Mouse (Mus musculus): ENCODE measurements around the gene Wdr18. TPM values are rescaled to one million over a fixed set of nuclear protein-coding genes. Genes with fewer than 3 reads are reported as not detected.

Gene Wdr18
- total RNA-seq, 2 experiments from 2014 or later, result 22.7 to 23.4 TPM

GRCm38 (mm10) chr10:79989870-79990269 is 29.9 kb downstream of the Wdr18 start:
- no peak for DNase-seq
- intact Hi-C loops (cut with DNase I), result loop anchor here (2.0 to 5.0 kb wide), 4 partner anchors 45 to 152 kb away; partner anchors contain the start of genes Cbarp and Stk11

- intact Hi-C loops (cut with DNase I), result no loop called here
- DNase-seq, result no peak
Measured at GRCm38 (mm10) chr10:79991099-79991498, 31.1 kb downstream of the Wdr18 start.

GRCm38 (mm10) chr10:79991548-79991947 is 31.6 kb downstream of the Wdr18 start:
- intact Hi-C loops (cut with DNase I), result no loop called here
- no peak for DNase-seq

- DNase-seq, result no peak
- intact Hi-C loops (cut with DNase I), result no loop called here
Measured at GRCm38 (mm10) chr10:79994397-79995115, 34.6 kb downstream of the Wdr18 start.

GRCm38 (mm10) chr10:79995636-79996035 is 35.7 kb downstream of the Wdr18 start:
- intact Hi-C loops (cut with DNase I), result loop anchor here (2.0 kb wide), 1 partner anchor 39 kb away; no protein-coding TSS in a partner anchor
- DNase-seq, result no peak

GRCm38 (mm10) chr10:79996272-79997033 is 36.5 kb downstream of the Wdr18 start, which contains the start of gene Abca7:
Gene Abca7, plus strand, starts transcription at chr10:79996494.
- DNase-seq, result peak; percentile 98 to 99
- intact Hi-C loops (cut with DNase I), result loop anchor here (2.0 kb wide), 1 partner anchor 38 kb away; no protein-coding TSS in a partner anchor

GRCm38 (mm10) chr10:79997034-79997760 is 37.2 kb downstream of the Wdr18 start:
- peak; percentile 69 to 81 for DNase-seq
- intact Hi-C loops (cut with DNase I), result loop anchor here (2.0 kb wide), 1 partner anchor 38 kb away; no protein-coding TSS in a partner anchor

GRCm38 (mm10) chr10:79997819-79998218 is 37.9 kb downstream of the Wdr18 start:
- intact Hi-C loops (cut with DNase I), result loop anchor here (2.0 kb wide), 1 partner anchor 37 kb away; no protein-coding TSS in a partner anchor
- peak; percentile 74 to 75 for DNase-seq

GRCm38 (mm10) chr10:80001945-80002344 is 42.0 kb downstream of the Wdr18 start:
- no peak for DNase-seq
- intact Hi-C loops (cut with DNase I), result no loop called here

GRCm38 (mm10) chr10:80002829-80003228 is 42.9 kb downstream of the Wdr18 start:
- DNase-seq, result no peak
- intact Hi-C loops (cut with DNase I), result no loop called here

GRCm38 (mm10) chr10:80003374-80004232 is 43.7 kb downstream of the Wdr18 start:
- intact Hi-C loops (cut with DNase I), result no loop called here
- DNase-seq, result peak in 1 of 2 experiments; percentile 48

- intact Hi-C loops (cut with DNase I), result no loop called here
- DNase-seq, result no peak
Measured at GRCm38 (mm10) chr10:80004233-80004705, 44.3 kb downstream of the Wdr18 start.

GRCm38 (mm10) chr10:80011740-80012139 is 51.8 kb downstream of the Wdr18 start:
- no peak for DNase-seq

GRCm38 (mm10) chr10:80013609-80014008 is 53.7 kb downstream of the Wdr18 start:
- intact Hi-C loops (cut with DNase I), result no loop called here
- no peak for DNase-seq

More at GRCm38 (mm10) chr10:80011740-80012139, 51.8 kb downstream of the Wdr18 start:
- intact Hi-C loops (cut with DNase I), result no loop called here

- no peak for DNase-seq
- intact Hi-C loops (cut with DNase I), result no loop called here
Measured at GRCm38 (mm10) chr10:80014484-80015290, 54.7 kb downstream of the Wdr18 start.

GRCm38 (mm10) chr10:80015583-80015982 is 55.6 kb downstream of the Wdr18 start:
- DNase-seq, result no peak

GRCm38 (mm10) chr10:80016511-80016910 is 56.6 kb downstream of the Wdr18 start, which contains the start of gene Arhgap45:
Gene Arhgap45, plus strand, starts transcription at chr10:80016653.
- DNase-seq, result peak in 1 of 2 experiments; percentile 52
- intact Hi-C loops (cut with DNase I), result no loop called here

More at GRCm38 (mm10) chr10:80015583-80015982, 55.6 kb downstream of the Wdr18 start:
- intact Hi-C loops (cut with DNase I), result no loop called here

GRCm38 (mm10) chr10:80016931-80017330 is 57.0 kb downstream of the Wdr18 start:
- DNase-seq, result no peak
- intact Hi-C loops (cut with DNase I), result no loop called here

GRCm38 (mm10) chr10:80017361-80017760 is 57.4 kb downstream of the Wdr18 start:
- DNase-seq, result peak in 1 of 2 experiments; percentile 58
- intact Hi-C loops (cut with DNase I), result no loop called here
